Mouse (Mus musculus): Measurements from ENCODE around the gene Hoxa13.

The Hoxa13 gene

GRCm38 (mm10) chr6:52270494-52271480, 10.1 kb upstream of the Hoxa13 start:
- DNase-seq (ENCODE audit: low spot score in 2 of 2): peak in 1 of 2 experiments; percentile 31

- no peak for DNase-seq (ENCODE audit: low spot score in 2 of 2)
Measured at GRCm38 (mm10) chr6:52268756-52269155, 8.1 kb upstream of the Hoxa13 start.

- DNase-seq (ENCODE audit: low spot score in 2 of 2): no peak
Measured at GRCm38 (mm10) chr6:52268341-52268740, 7.7 kb upstream of the Hoxa13 start.

- DNase-seq (ENCODE audit: low spot score in 2 of 2): no peak
Measured at GRCm38 (mm10) chr6:52267691-52268090, 7.0 kb upstream of the Hoxa13 start.

- no peak for DNase-seq (ENCODE audit: low spot score in 2 of 2)
Measured at GRCm38 (mm10) chr6:52267221-52267620, 6.5 kb upstream of the Hoxa13 start.

- no peak for DNase-seq (ENCODE audit: low spot score in 2 of 2)
Measured at GRCm38 (mm10) chr6:52266666-52266985, 5.9 kb upstream of the Hoxa13 start.

GRCm38 (mm10) chr6:52265913-52266665, 5.4 kb upstream of the Hoxa13 start:
- no peak for DNase-seq (ENCODE audit: low spot score in 2 of 2)

GRCm38 (mm10) chr6:52265306-52265912, 4.7 kb upstream of the Hoxa13 start:
- DNase-seq (ENCODE audit: low spot score in 2 of 2): no peak

GRCm38 (mm10) chr6:52264106-52264790, 3.6 kb upstream of the Hoxa13 start:
- DNase-seq (ENCODE audit: low spot score in 2 of 2): no peak

GRCm38 (mm10) chr6:52263321-52263585, 2.6 kb upstream of the Hoxa13 start:
- DNase-seq (ENCODE audit: low spot score in 2 of 2): no peak

- DNase-seq (ENCODE audit: low spot score in 2 of 2): no peak
Measured at GRCm38 (mm10) chr6:52262463-52263320, 2.0 kb upstream of the Hoxa13 start.

- DNase-seq (ENCODE audit: low spot score in 2 of 2): no peak
Measured at GRCm38 (mm10) chr6:52261751-52262462, 1.2 kb upstream of the Hoxa13 start.

GRCm38 (mm10) chr6:52259811-52260261, 844 bp downstream of the Hoxa13 start:
- DNase-seq (ENCODE audit: low spot score in 2 of 2): no peak

GRCm38 (mm10) chr6:52259081-52259790, 1.4 kb downstream of the Hoxa13 start:
- DNase-seq (ENCODE audit: low spot score in 2 of 2): no peak

GRCm38 (mm10) chr6:52256956-52257355, 3.7 kb downstream of the Hoxa13 start:
- DNase-seq (ENCODE audit: low spot score in 2 of 2): peak; percentile 24 to 78

- no peak for DNase-seq (ENCODE audit: low spot score in 2 of 2)
Measured at GRCm38 (mm10) chr6:52253511-52254500, 6.9 kb downstream of the Hoxa13 start.

GRCm38 (mm10) chr6:52252775-52253376, 7.8 kb downstream of the Hoxa13 start:
- no peak for DNase-seq (ENCODE audit: low spot score in 2 of 2)
